Mouse (Mus musculus): ENCODE measurements at regions not wholly inside any gene's neighbourhood (a gene's known extent, or its start where the extent isn't known, plus 50 kb on each side); places are given as distances from the start of the nearest gene placed in this dataset.

- TF ChIP-seq CTCF (conservative IDR thresholded peaks at IDR 0.05; ENCODE audit: low read length) (no peak), NANOG (IDR thresholded peaks at IDR 0.05; ENCODE audit: borderline replicate concordance, low read length) (no peak), POU5F1 (IDR thresholded peaks at IDR 0.05; ENCODE audit: borderline replicate concordance, low read length) (no peak)
Measured at GRCm38 (mm10) chr6:51697754-51698153, 174.1 kb downstream of the Snx10 start.

Measured in E14TG2a.4 (cell line).